Mouse (Mus musculus): ENCODE results near the gene Man1a. TPM values are rescaled to one million over a fixed set of nuclear protein-coding genes. Genes with fewer than 3 reads are reported as not detected.

The Man1a gene
- polyA plus RNA-seq, 1 experiment from 2014 or later = 14.6 TPM

DNA sequence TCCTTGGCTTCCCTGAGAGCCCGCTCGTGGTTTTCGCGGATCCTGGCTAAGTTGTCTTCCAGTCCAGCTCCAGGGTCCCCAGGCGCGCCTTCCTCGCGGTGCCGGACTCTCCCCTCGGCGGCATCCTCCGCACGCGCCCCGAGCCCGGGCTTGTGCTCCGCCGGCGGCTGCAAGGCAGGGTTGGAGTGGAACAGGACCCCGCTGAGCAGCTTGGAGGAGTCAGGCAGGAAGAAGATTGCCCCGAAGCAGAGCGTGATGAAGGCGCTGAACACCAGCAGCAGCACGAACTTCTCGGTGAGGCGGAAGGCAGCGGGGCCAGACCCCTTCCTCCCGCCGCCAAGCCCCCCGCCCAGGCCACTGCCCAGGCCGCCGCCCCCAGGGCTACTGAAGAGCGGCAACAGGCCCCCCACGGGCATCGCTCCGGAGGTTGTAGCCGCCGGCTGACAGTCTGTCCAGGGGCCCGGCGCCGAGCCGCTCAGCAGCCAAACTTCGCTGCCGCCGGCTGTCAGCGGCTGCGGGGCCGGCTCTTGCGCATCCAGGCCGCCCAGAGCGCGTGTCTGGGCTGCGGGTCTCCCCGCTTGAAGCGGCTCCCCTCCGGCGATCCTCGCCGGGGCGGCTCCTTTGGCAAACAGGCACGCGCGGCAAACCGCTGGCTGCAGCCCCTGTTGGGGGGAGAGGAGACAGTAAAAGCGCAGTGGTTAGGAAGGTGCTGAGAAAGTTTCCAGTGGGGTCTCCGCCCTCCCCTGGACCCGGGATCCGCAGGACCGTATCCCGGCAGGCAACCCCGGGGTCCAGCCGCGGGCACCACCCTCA lies 1.6 kb downstream of the Man1a start:
- Histone ChIP-seq H3K4me2 (replicated peaks) (peak overlapping the region; percentile 91), H3K36me3 (no peaks in the 10 kb centered on the region), H3K4me3 (replicated peaks) (peak overlapping the region; percentile 65), H3K9me3 (no peaks in the 10 kb centered on the region), H3K27ac (peak overlapping the region; percentile 92), H3K9ac (peak overlapping the region; percentile 73), H3K27me3 (replicated peaks) (no peaks in the 10 kb centered on the region), H3K4me1 (replicated peaks) (peaks cover 18% of the 10 kb centered on the region; the same call in 1 of the 2 replicates)
- peak; percentile 24 for ATAC-seq
- under 1% methylated on average over 73 of the region's 73 CpGs for WGBS

DNA sequence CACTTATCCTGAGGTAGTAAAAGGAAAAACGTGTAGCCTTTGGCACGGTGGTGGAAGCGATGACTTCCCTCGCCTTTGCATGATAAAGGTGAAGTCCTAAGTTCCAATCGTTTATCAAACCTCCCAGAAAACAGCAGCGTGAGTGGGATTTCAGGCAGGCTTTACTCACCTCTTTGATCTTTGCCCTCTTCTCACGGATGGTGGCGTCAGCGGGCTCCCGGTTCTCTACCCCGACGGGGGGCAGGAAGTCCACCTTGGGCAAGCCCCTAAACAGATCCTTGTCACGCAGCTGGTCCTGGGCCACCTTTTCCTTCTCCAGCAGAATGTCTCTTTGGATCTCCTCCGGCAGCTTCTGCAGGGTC lies 2.2 kb downstream of the Man1a start:
- no peaks in the 10 kb centered on the region for H3K27me3 ChIP-seq (replicated peaks)
- H3K9me3 ChIP-seq = no peaks in the 10 kb centered on the region
- ATAC-seq = peak; percentile 41
- no peaks in the 10 kb centered on the region for H3K36me3 ChIP-seq
- WGBS = 0% methylated on average over 14 of the region's 14 CpGs
- peak overlapping the region; percentile 65 for H3K4me3 ChIP-seq (replicated peaks)
- peak overlapping the region; percentile 91 for H3K4me2 ChIP-seq (replicated peaks)
- H3K4me1 ChIP-seq (replicated peaks) = peaks cover 18% of the 10 kb centered on the region; the same call in 1 of the 2 replicates
- H3K27ac ChIP-seq = peak overlapping the region; percentile 92
- peak overlapping the region; percentile 73 for H3K9ac ChIP-seq

GRCm38 (mm10) chr10:54073641-54074203 lies 2.7 kb downstream of the Man1a start:
- Histone ChIP-seq H3K27ac (peak overlapping the region; percentile 92), H3K4me2 (replicated peaks) (peak overlapping the region; percentile 91), H3K9ac (peak overlapping the region; percentile 73), H3K4me3 (replicated peaks) (peak overlapping the region; percentile 65), H3K4me1 (replicated peaks) (peaks cover 18% of the 10 kb centered on the region; the same call in 1 of the 2 replicates), H3K9me3 (no peaks in the 10 kb centered on the region), H3K36me3 (no peaks in the 10 kb centered on the region), H3K27me3 (replicated peaks) (no peaks in the 10 kb centered on the region)
- peak; percentile 79 for ATAC-seq
- WGBS = 46% methylated on average over 6 of the region's 6 CpGs

DNA sequence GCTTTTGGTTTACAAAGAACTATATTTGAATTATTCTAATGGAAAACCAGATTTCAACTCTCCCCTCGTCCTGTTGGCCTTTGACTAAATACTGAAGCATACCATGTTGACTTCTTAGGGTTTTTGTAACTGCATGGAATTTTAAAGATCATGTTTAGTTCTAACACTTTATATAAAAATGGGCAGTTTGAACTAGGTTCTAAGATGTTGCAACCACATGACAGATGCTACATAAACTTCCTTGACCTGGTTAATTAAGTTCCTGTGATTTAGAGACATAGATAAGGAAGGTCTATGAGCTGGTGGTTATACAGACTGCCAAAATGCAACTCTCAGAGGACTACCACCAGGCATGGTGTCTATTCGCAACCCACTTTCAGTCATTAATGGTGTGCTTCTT lies 4.1 kb downstream of the Man1a start:
- Histone ChIP-seq H3K27me3 (replicated peaks) (no peaks in the 10 kb centered on the region), H3K4me3 (replicated peaks) (peak overlapping the region; percentile 65; the same call in 1 of the 2 replicates), H3K4me2 (replicated peaks) (peak overlapping the region; percentile 91), H3K4me1 (replicated peaks) (peaks cover 18% of the 10 kb centered on the region; the same call in 1 of the 2 replicates), H3K9ac (no peak overlapping the region), H3K27ac (no peak overlapping the region), H3K9me3 (no peaks in the 10 kb centered on the region), H3K36me3 (no peaks in the 10 kb centered on the region)
- ATAC-seq = no peak
- 82% methylated on average over 2 of the region's 2 CpGs for whole genome bisulfite sequencing

GRCm38 (mm10) chr10:54070496-54070895 lies 5.9 kb downstream of the Man1a start:
- 84% methylated on average over 5 of the region's 5 CpGs for WGBS
- no peak overlapping the region for H3K27ac ChIP-seq

DNA sequence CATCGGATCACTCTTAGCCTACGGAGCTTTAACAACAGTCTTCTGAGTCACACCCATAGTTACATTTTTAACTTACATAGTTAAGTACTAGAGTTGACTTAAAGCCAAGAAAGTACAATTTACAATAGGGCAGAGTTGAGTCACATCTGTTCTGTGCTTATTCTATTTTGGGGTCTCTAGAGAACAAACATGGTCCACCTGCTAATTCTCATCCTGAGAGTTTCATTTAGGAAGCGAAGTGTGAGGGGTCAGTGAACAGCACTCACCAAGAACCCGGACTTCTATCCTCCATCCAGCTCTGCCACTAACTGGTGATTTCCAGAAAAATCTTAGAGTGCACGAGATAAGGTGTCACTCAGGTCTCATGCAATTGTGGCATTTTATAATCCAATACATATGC lies 7.0 kb downstream of the Man1a start:
- WGBS = 88% methylated on average over 5 of the region's 5 CpGs
- H3K9ac ChIP-seq = no peak overlapping the region
- peaks cover 11% of the 10 kb centered on the region; the same call in 1 of the 2 replicates for H3K4me1 ChIP-seq (replicated peaks)
- H3K4me2 ChIP-seq (replicated peaks) = no peak overlapping the region
- H3K9me3 ChIP-seq = no peaks in the 10 kb centered on the region
- H3K4me3 ChIP-seq (replicated peaks) = no peak overlapping the region
- no peak overlapping the region for H3K27ac ChIP-seq
- H3K36me3 ChIP-seq = no peaks in the 10 kb centered on the region
- H3K27me3 ChIP-seq (replicated peaks) = no peaks in the 10 kb centered on the region
- ATAC-seq = no peak

More at GRCm38 (mm10) chr10:54070496-54070895, 5.9 kb downstream of the Man1a start:
- ATAC-seq = no peak
- Histone ChIP-seq H3K9ac (no peak overlapping the region), H3K4me3 (replicated peaks) (no peak overlapping the region), H3K36me3 (no peaks in the 10 kb centered on the region), H3K4me2 (replicated peaks) (no peak overlapping the region), H3K9me3 (no peaks in the 10 kb centered on the region), H3K4me1 (replicated peaks) (peaks cover 11% of the 10 kb centered on the region; the same call in 1 of the 2 replicates), H3K27me3 (replicated peaks) (no peaks in the 10 kb centered on the region)

GRCm38 (mm10) chr10:54066683-54067082 lies 9.7 kb downstream of the Man1a start:
- Histone ChIP-seq H3K27me3 (replicated peaks) (no peaks in the 10 kb centered on the region), H3K4me2 (replicated peaks) (no peak overlapping the region), H3K4me1 (replicated peaks) (no peaks in the 10 kb centered on the region), H3K36me3 (no peaks in the 10 kb centered on the region), H3K4me3 (replicated peaks) (no peak overlapping the region), H3K9me3 (no peaks in the 10 kb centered on the region), H3K9ac (no peak overlapping the region), H3K27ac (no peak overlapping the region)
- no peak for ATAC-seq

DNA sequence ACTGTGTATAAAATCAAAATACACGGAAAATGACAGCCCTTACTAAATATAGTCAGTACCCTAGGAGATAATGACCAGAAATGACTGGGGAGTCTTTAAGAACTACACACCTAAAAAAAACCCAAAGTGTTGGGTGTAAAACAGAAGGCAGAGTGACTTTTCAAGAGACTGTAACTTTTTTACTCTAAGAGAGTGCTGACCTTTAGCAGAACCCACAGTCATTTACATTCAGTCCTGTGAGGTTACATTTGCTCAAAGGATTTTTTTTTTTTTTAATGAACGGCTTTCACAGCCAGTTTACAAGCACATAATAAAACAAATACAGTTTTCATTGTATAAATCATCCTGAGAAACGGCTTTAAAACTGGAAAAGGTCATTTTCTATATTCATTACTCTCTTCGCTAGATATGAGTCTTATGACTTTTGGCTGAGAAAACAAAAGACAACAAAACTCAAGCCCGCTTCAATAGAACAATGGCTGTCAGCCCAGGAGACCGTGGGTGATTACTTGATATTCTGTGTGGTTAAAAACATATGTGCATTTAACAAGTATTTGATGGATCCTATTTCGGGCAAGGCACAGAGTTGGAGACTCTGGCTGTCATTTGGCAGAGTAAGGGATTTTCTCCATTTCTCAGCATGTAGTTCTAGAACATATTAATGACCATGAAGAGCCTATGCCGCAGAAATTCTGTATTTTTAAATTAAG lies 12.7 kb downstream of the Man1a start:
- WGBS = 69% methylated on average over 8 of the region's 8 CpGs

DNA sequence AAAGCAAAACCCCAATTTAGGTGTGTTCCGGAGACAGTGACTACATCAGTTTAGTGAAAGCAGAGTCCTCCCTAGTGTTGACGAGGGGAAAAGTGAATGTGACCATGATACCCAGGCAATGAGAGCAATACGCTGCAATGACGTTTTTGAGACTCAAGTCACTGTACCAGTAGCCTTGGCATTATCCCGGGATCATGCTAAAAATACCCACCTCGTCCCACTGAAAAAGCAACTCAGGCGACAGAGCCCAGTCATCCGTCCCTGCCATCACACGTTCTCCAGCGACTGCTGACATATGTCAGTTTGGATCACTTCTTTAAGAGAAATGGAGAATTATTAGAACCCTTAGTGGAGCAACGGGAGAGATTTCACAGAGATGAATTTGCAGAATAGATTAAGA lies 13.6 kb downstream of the Man1a start:
- H3K27me3 ChIP-seq (replicated peaks) = no peaks in the 10 kb centered on the region
- no peak overlapping the region for H3K27ac ChIP-seq
- H3K9ac ChIP-seq = no peak overlapping the region
- H3K4me1 ChIP-seq (replicated peaks) = no peaks in the 10 kb centered on the region
- 92% methylated on average over 11 of the region's 11 CpGs for WGBS
- ATAC-seq = no peak
- no peak overlapping the region for H3K4me3 ChIP-seq (replicated peaks)
- H3K36me3 ChIP-seq = no peaks in the 10 kb centered on the region
- H3K4me2 ChIP-seq (replicated peaks) = no peak overlapping the region
- H3K9me3 ChIP-seq = no peaks in the 10 kb centered on the region

More for the DNA sequence above, 12.7 kb downstream of the Man1a start:
- Histone ChIP-seq H3K4me2 (replicated peaks) (no peak overlapping the region), H3K27me3 (replicated peaks) (no peaks in the 10 kb centered on the region), H3K4me1 (replicated peaks) (no peaks in the 10 kb centered on the region), H3K9ac (no peak overlapping the region), H3K36me3 (no peaks in the 10 kb centered on the region), H3K4me3 (replicated peaks) (no peak overlapping the region), H3K27ac (no peak overlapping the region), H3K9me3 (no peaks in the 10 kb centered on the region)
- ATAC-seq = no peak

DNA sequence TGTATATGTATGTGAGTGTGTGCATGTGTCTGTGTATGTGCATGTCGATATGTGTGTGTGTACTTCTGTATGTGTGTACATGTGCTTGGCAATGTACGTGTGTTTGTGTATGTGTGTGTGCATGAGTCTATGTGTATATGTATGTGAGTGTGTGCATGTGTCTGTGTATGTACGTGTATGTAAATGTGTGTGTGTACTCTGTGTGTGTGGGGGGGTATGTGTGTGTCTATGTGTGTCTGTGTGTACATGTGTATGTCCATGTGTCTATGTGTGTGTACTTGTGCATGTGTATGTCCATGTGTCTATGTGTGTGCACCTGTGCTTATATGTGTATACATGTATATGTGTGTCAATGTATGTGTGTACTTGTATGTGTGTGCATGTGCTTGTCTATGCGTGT lies 15.2 kb downstream of the Man1a start:
- WGBS = 95% methylated on average over 4 of the region's 4 CpGs
- no peak overlapping the region for H3K9ac ChIP-seq
- no peak overlapping the region for H3K27ac ChIP-seq
- H3K36me3 ChIP-seq = no peaks in the 10 kb centered on the region
- H3K4me2 ChIP-seq (replicated peaks) = no peak overlapping the region
- H3K27me3 ChIP-seq (replicated peaks) = no peaks in the 10 kb centered on the region
- H3K4me1 ChIP-seq (replicated peaks) = no peaks in the 10 kb centered on the region
- no peak for ATAC-seq
- no peak overlapping the region for H3K4me3 ChIP-seq (replicated peaks)
- no peaks in the 10 kb centered on the region for H3K9me3 ChIP-seq

GRCm38 (mm10) chr10:54060587-54060986 lies 15.8 kb downstream of the Man1a start:
- Histone ChIP-seq H3K4me3 (replicated peaks) (no peak overlapping the region), H3K9me3 (no peaks in the 10 kb centered on the region), H3K9ac (no peak overlapping the region), H3K27me3 (replicated peaks) (no peaks in the 10 kb centered on the region), H3K36me3 (no peaks in the 10 kb centered on the region), H3K4me2 (replicated peaks) (no peak overlapping the region), H3K27ac (no peak overlapping the region), H3K4me1 (replicated peaks) (no peaks in the 10 kb centered on the region)
- no peak for ATAC-seq
- WGBS = 75% methylated on average over 7 of the region's 7 CpGs

DNA sequence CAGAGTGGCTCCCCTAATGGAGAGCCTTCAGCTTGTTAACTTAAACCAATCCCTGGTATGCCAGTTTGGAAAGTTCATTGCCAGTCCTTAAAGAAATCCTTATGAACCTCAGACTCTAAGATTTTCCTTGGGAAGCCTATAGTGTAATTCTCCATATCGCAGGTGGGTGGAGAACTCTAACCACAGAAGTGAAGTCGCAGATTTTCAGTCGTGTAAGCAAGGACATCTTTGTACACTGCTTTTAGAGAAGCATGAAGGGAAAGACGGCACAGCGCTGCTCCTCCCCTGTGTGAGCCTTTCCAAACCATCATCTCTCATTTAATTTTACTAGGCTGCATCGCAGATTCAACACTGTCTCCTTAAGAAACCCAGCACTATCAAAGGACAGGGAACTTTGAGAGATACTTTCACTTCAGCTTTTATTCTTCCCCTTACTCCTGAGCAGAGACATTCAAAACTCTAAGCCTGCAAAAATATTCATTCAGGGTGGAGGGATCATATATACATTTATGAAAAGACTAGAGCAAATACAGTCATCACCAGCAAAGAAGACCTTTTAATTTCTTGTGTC lies 16.6 kb downstream of the Man1a start:
- ATAC-seq = no peak
- 39% methylated on average over 6 of the region's 6 CpGs for WGBS
- H3K27ac ChIP-seq = no peak overlapping the region

More for the DNA sequence above, 16.6 kb downstream of the Man1a start:
- no peak overlapping the region for H3K4me3 ChIP-seq (replicated peaks)
- H3K9ac ChIP-seq = no peak overlapping the region
- no peaks in the 10 kb centered on the region for H3K4me1 ChIP-seq (replicated peaks)
- H3K36me3 ChIP-seq = no peaks in the 10 kb centered on the region
- H3K27me3 ChIP-seq (replicated peaks) = no peaks in the 10 kb centered on the region
- no peak overlapping the region for H3K4me2 ChIP-seq (replicated peaks)
- no peaks in the 10 kb centered on the region for H3K9me3 ChIP-seq
